Mouse (Mus musculus) intestine, embryonic 14.5 days (tissue): ENCODE data around the gene Adar. TPM values are rescaled to one million over a fixed set of nuclear protein-coding genes. Genes with fewer than 3 reads are reported as not detected.

ENCODE experiments used
- ATAC-seq: fragments of 200-750 bp; cut with Nextera tagmentation; replicated peaks from 2 replicates; pipeline ENCODE4 v1.8.0; 2017; ENCODE audit warnings: low read depth, moderate number of reproducible peaks, moderate TSS enrichment, moderate library complexity; ENCODE audit not compliant: low FRiP score, low TSS enrichment
- DNase-seq: peaks from one replicate; pipeline ENCODE4 v3.0.0-alpha.2; 2018; ENCODE audit warnings: low spot score
- H3K27ac ChIP-seq: fragments of 300-500 bp; sonication (generic); 2 replicates; pipeline ENCODE4 v1.5.1; 2014; ENCODE audit warnings: low read depth, mild to moderate bottlenecking, control low read depth
- H3K27me3 ChIP-seq: fragments of 300-500 bp; sonication (generic); replicated peaks from 2 replicates; pipeline ENCODE4 v1.6.1; 2014; ENCODE audit warnings: low read length, control low read depth; ENCODE audit not compliant: control insufficient read depth, insufficient read depth
- H3K36me3 ChIP-seq: fragments of 300-500 bp; sonication (generic); 2 replicates; pipeline ENCODE4 v1.6.1; 2014; ENCODE audit warnings: low read length, control low read depth; ENCODE audit not compliant: control insufficient read depth, insufficient read depth
- H3K4me1 ChIP-seq: fragments of 300-500 bp; sonication (generic); replicated peaks from 2 replicates; pipeline ENCODE4 v1.6.1; 2014; ENCODE audit warnings: low read length, control low read depth, mixed read lengths; ENCODE audit not compliant: control insufficient read depth, insufficient read depth
- H3K4me2 ChIP-seq: fragments of 300-500 bp; sonication (generic); 2 replicates; pipeline ENCODE4 v1.6.1; 2014; ENCODE audit warnings: low read length
- H3K4me3 ChIP-seq: fragments of 300-500 bp; sonication (generic); 2 replicates; pipeline ENCODE4 v1.5.1; 2014; ENCODE audit warnings: low read depth, low read length, control low read depth, mixed read lengths
- H3K9ac ChIP-seq: fragments of 300-500 bp; sonication (generic); 2 replicates; pipeline ENCODE4 v1.6.1; 2014; ENCODE audit warnings: mild to moderate bottlenecking, low read length
- H3K9me3 ChIP-seq: fragments of 300-500 bp; sonication (generic); 2 replicates; pipeline ENCODE4 v1.6.1; 2016; ENCODE audit warnings: low read length, control low read depth; ENCODE audit not compliant: control insufficient read depth
- WGBS: fragments of 180-500 bp; shearing (Covaris S2); extraction: QIAGEN DNeasy Blood & Tissue Kit; methylation state at CpG from one replicate; pipeline ENCODE4 v1.1.7; 2014; 5-methylcytosine and 5-hydroxymethylcytosine counted together
- polyA plus RNA-seq: library from polyadenylated mRNA; unstranded; fragments of >200 nt; fragmentation: Nextera tagmentation; extraction: Ambion mirVana; gene quantifications from 2 replicates; pipeline ENCODE4 v1.2.1, GENCODE M21; 2014

The Adar gene
- polyA plus RNA-seq, 1 experiment from 2014 or later: 13.4 TPM

- H3K27me3 ChIP-seq: no peaks in the 10 kb centered on the region
- H3K9ac ChIP-seq: no peak overlapping the region
- no peak overlapping the region for H3K4me3 ChIP-seq
- ATAC-seq: no peak
- H3K36me3 ChIP-seq: no peaks in the 10 kb centered on the region
- DNase-seq: no peak
- H3K27ac ChIP-seq: no peak overlapping the region
- H3K4me2 ChIP-seq: no peak overlapping the region
- no peaks in the 10 kb centered on the region for H3K4me1 ChIP-seq
- WGBS: 81% methylated on average over 12 of the region's 12 CpGs
- peaks cover 6% of the 10 kb centered on the region; the same call in 1 of the 2 replicates for H3K9me3 ChIP-seq
These were observed 18.5 kb upstream of the Adar start for GRCm38 (mm10) chr3:89696152-89696821.

- no peak overlapping the region for H3K4me2 ChIP-seq
- no peaks in the 10 kb centered on the region for H3K9me3 ChIP-seq
- H3K4me1 ChIP-seq: no peaks in the 10 kb centered on the region
- H3K27ac ChIP-seq: no peak overlapping the region
- DNase-seq (no peak), ATAC-seq (no peak)
- no peak overlapping the region for H3K4me3 ChIP-seq
- H3K9ac ChIP-seq: no peak overlapping the region
- WGBS: 92% methylated on average over 1 of the region's 1 CpGs
- H3K27me3 ChIP-seq: no peaks in the 10 kb centered on the region
- H3K36me3 ChIP-seq: no peaks in the 10 kb centered on the region
These were observed 15.9 kb upstream of the Adar start for GRCm38 (mm10) chr3:89698958-89699357.

GRCm38 (mm10) chr3:89700461-89700860 lies 14.4 kb upstream of the Adar start:
- DNase-seq: no peak

GRCm38 (mm10) chr3:89703596-89703995 lies 11.2 kb upstream of the Adar start:
- no peak overlapping the region for H3K4me3 ChIP-seq
- DNase-seq (no peak), ATAC-seq (no peak)
- no peaks in the 10 kb centered on the region for H3K36me3 ChIP-seq
- no peaks in the 10 kb centered on the region for H3K4me1 ChIP-seq
- no peaks in the 10 kb centered on the region for H3K9me3 ChIP-seq
- no peak overlapping the region for H3K27ac ChIP-seq
- no peak overlapping the region for H3K4me2 ChIP-seq
- no peak overlapping the region for H3K9ac ChIP-seq
- 43% methylated on average over 3 of the region's 3 CpGs for WGBS
- H3K27me3 ChIP-seq: no peaks in the 10 kb centered on the region

More at GRCm38 (mm10) chr3:89700461-89700860, 14.4 kb upstream of the Adar start:
- Histone ChIP-seq H3K4me1 (no peaks in the 10 kb centered on the region), H3K27ac (no peak overlapping the region), H3K9ac (no peak overlapping the region), H3K27me3 (no peaks in the 10 kb centered on the region), H3K4me2 (no peak overlapping the region), H3K4me3 (no peak overlapping the region), H3K36me3 (no peaks in the 10 kb centered on the region), H3K9me3 (no peaks in the 10 kb centered on the region)
- ATAC-seq: no peak
- WGBS: 67% methylated on average over 11 of the region's 11 CpGs

- DNase-seq: no peak
- H3K27me3 ChIP-seq: no peaks in the 10 kb centered on the region
- no peak overlapping the region for H3K9ac ChIP-seq
- no peaks in the 10 kb centered on the region for H3K4me1 ChIP-seq
- ATAC-seq: no peak
- H3K9me3 ChIP-seq: no peaks in the 10 kb centered on the region
- WGBS: 81% methylated on average over 6 of the region's 6 CpGs
- H3K27ac ChIP-seq: no peak overlapping the region
- H3K36me3 ChIP-seq: no peaks in the 10 kb centered on the region
- H3K4me2 ChIP-seq: no peak overlapping the region
- H3K4me3 ChIP-seq: no peak overlapping the region
These were observed 10.8 kb upstream of the Adar start for GRCm38 (mm10) chr3:89704064-89704463.

- Histone ChIP-seq H3K4me1 (peaks cover 13% of the 10 kb centered on the region), H3K36me3 (no peaks in the 10 kb centered on the region), H3K27ac (peak overlapping the region; percentile 57; the same call in 1 of the 2 replicates), H3K4me3 (peak overlapping the region; percentile 86), H3K4me2 (peak overlapping the region; percentile 83), H3K9ac (peak overlapping the region; percentile 78), H3K9me3 (no peaks in the 10 kb centered on the region), H3K27me3 (no peaks in the 10 kb centered on the region)
- WGBS: 2% methylated on average over 59 of the region's 59 CpGs
- DNase-seq: peak; percentile 76
- peak; percentile 70 for ATAC-seq
These were observed 565 bp downstream of the Adar start for GRCm38 (mm10) chr3:89715207-89715966.

- Histone ChIP-seq H3K9me3 (no peaks in the 10 kb centered on the region), H3K4me3 (peak overlapping the region; percentile 86; the same call in 1 of the 2 replicates), H3K4me2 (peak overlapping the region; percentile 83), H3K4me1 (peaks cover 13% of the 10 kb centered on the region), H3K27me3 (no peaks in the 10 kb centered on the region), H3K27ac (no peak overlapping the region), H3K9ac (peak overlapping the region; percentile 78), H3K36me3 (no peaks in the 10 kb centered on the region)
- ATAC-seq (no peak), DNase-seq (no peak)
- WGBS: 57% methylated on average over 6 of the region's 6 CpGs
These were observed 1.1 kb downstream of the Adar start for GRCm38 (mm10) chr3:89715967-89716256.

- Histone ChIP-seq H3K27ac (no peak overlapping the region), H3K36me3 (no peaks in the 10 kb centered on the region), H3K9ac (no peak overlapping the region), H3K4me1 (no peaks in the 10 kb centered on the region), H3K4me2 (no peak overlapping the region), H3K27me3 (no peaks in the 10 kb centered on the region), H3K4me3 (no peak overlapping the region), H3K9me3 (no peaks in the 10 kb centered on the region)
- ATAC-seq (no peak), DNase-seq (no peak)
These were observed 7.2 kb downstream of the Adar start for GRCm38 (mm10) chr3:89722032-89722431.
